Mouse (Mus musculus): ENCODE measurements around the gene Nelfa. TPM values are rescaled to one million over a fixed set of nuclear protein-coding genes. Genes with fewer than 3 reads are reported as not detected.
"Not testable (repeated sequence)": the region's sequence is repeated elsewhere in the genome, so short reads cannot be mapped to it uniquely, and the experiment has no call there.

Gene Nelfa
- polyA plus RNA-seq, 1 experiment from 2014 or later: 37.8 TPM

GRCm38 (mm10) chr5:33926170-33926569, 10.0 kb downstream of the Nelfa start:
- no peak overlapping the region for H3K27ac ChIP-seq (ENCODE audit: low read depth, low read length)
- H3K36me3 ChIP-seq (ENCODE audit: control insufficient read depth, insufficient read depth, low read length): peaks cover 17% of the 10 kb centered on the region
- no peak overlapping the region for H3K4me3 ChIP-seq (ENCODE audit: low read length)
- H3K9me3 ChIP-seq (ENCODE audit: control insufficient read depth, low read length): no peaks in the 10 kb centered on the region
- no peak overlapping the region for H3K4me2 ChIP-seq (ENCODE audit: low read length)
- ATAC-seq: no peak
- no peak overlapping the region for H3K9ac ChIP-seq (ENCODE audit: low read depth, low read length)
- H3K4me1 ChIP-seq (ENCODE audit: control insufficient read depth, insufficient read depth, low read depth, low read length): no peaks in the 10 kb centered on the region
- H3K27me3 ChIP-seq (replicated peaks; ENCODE audit: control insufficient read depth, insufficient read depth, low read length): no peaks in the 10 kb centered on the region

GRCm38 (mm10) chr5:33922566-33922965, 13.6 kb downstream of the Nelfa start:
- H3K4me3 ChIP-seq (ENCODE audit: low read length): no peak overlapping the region
- no peak overlapping the region for H3K9ac ChIP-seq (ENCODE audit: low read depth, low read length)
- ATAC-seq: no peak
- no peaks in the 10 kb centered on the region for H3K27me3 ChIP-seq (replicated peaks; ENCODE audit: control insufficient read depth, insufficient read depth, low read length)
- peaks cover 27% of the 10 kb centered on the region for H3K36me3 ChIP-seq (ENCODE audit: control insufficient read depth, insufficient read depth, low read length)
- H3K9me3 ChIP-seq (ENCODE audit: control insufficient read depth, low read length): no peaks in the 10 kb centered on the region
- H3K27ac ChIP-seq (ENCODE audit: low read depth, low read length): no peak overlapping the region
- no peaks in the 10 kb centered on the region for H3K4me1 ChIP-seq (ENCODE audit: control insufficient read depth, insufficient read depth, low read depth, low read length)
- WGBS: 49% methylated on average over 2 of the region's 2 CpGs
- no peak overlapping the region for H3K4me2 ChIP-seq (ENCODE audit: low read length)

- Histone ChIP-seq H3K9ac (ENCODE audit: low read depth, low read length) (no peak overlapping the region), H3K36me3 (ENCODE audit: control insufficient read depth, insufficient read depth, low read length) (peaks cover 27% of the 10 kb centered on the region), H3K4me1 (ENCODE audit: control insufficient read depth, insufficient read depth, low read depth, low read length) (no peaks in the 10 kb centered on the region), H3K9me3 (ENCODE audit: control insufficient read depth, low read length) (no peaks in the 10 kb centered on the region), H3K27ac (ENCODE audit: low read depth, low read length) (no peak overlapping the region), H3K27me3 (replicated peaks; ENCODE audit: control insufficient read depth, insufficient read depth, low read length) (no peaks in the 10 kb centered on the region), H3K4me3 (ENCODE audit: low read length) (no peak overlapping the region), H3K4me2 (ENCODE audit: low read length) (no peak overlapping the region)
- WGBS: 79% methylated on average over 7 of the region's 7 CpGs
- ATAC-seq: no peak
These were observed 14.6 kb downstream of the Nelfa start for GRCm38 (mm10) chr5:33921486-33922235.

- no peak overlapping the region for H3K4me2 ChIP-seq (ENCODE audit: low read length)
- no peak overlapping the region for H3K27ac ChIP-seq (ENCODE audit: low read depth, low read length)
- no peak overlapping the region for H3K9ac ChIP-seq (ENCODE audit: low read depth, low read length)
- H3K36me3 ChIP-seq (ENCODE audit: control insufficient read depth, insufficient read depth, low read length): peaks cover 27% of the 10 kb centered on the region
- no peak for ATAC-seq
- H3K9me3 ChIP-seq (ENCODE audit: control insufficient read depth, low read length): no peaks in the 10 kb centered on the region
- no peak overlapping the region for H3K4me3 ChIP-seq (ENCODE audit: low read length)
- H3K4me1 ChIP-seq (ENCODE audit: control insufficient read depth, insufficient read depth, low read depth, low read length): no peaks in the 10 kb centered on the region
- 84% methylated on average over 4 of the region's 4 CpGs for WGBS
- no peaks in the 10 kb centered on the region for H3K27me3 ChIP-seq (replicated peaks; ENCODE audit: control insufficient read depth, insufficient read depth, low read length)
These were observed 15.3 kb downstream of the Nelfa start for GRCm38 (mm10) chr5:33920924-33921323.

- Histone ChIP-seq H3K9me3 (ENCODE audit: control insufficient read depth, low read length) (no peaks in the 10 kb centered on the region), H3K4me3 (ENCODE audit: low read length) (no peak overlapping the region), H3K27me3 (replicated peaks; ENCODE audit: control insufficient read depth, insufficient read depth, low read length) (no peaks in the 10 kb centered on the region), H3K4me1 (ENCODE audit: control insufficient read depth, insufficient read depth, low read depth, low read length) (no peaks in the 10 kb centered on the region), H3K27ac (ENCODE audit: low read depth, low read length) (no peak overlapping the region), H3K36me3 (ENCODE audit: control insufficient read depth, insufficient read depth, low read length) (peaks cover 30% of the 10 kb centered on the region), H3K4me2 (ENCODE audit: low read length) (no peak overlapping the region), H3K9ac (ENCODE audit: low read depth, low read length) (no peak overlapping the region)
- WGBS: over 99% methylated on average over 2 of the region's 2 CpGs
- ATAC-seq: no peak
These were observed 16.2 kb downstream of the Nelfa start for GRCm38 (mm10) chr5:33920037-33920436.

GRCm38 (mm10) chr5:33919466-33919865, 16.7 kb downstream of the Nelfa start:
- peaks cover 30% of the 10 kb centered on the region for H3K36me3 ChIP-seq (ENCODE audit: control insufficient read depth, insufficient read depth, low read length)

GRCm38 (mm10) chr5:33916616-33917015, 19.6 kb downstream of the Nelfa start:
- H3K4me1 ChIP-seq (ENCODE audit: control insufficient read depth, insufficient read depth, low read depth, low read length); ATAC-seq; H3K27ac ChIP-seq (ENCODE audit: low read depth, low read length); H3K4me2 ChIP-seq (ENCODE audit: low read length); H3K9me3 ChIP-seq (ENCODE audit: control insufficient read depth, low read length); H3K9ac ChIP-seq (ENCODE audit: low read depth, low read length); H3K27me3 ChIP-seq (replicated peaks; ENCODE audit: control insufficient read depth, insufficient read depth, low read length); H3K4me3 ChIP-seq (ENCODE audit: low read length): not testable (repeated sequence)
- H3K36me3 ChIP-seq (ENCODE audit: control insufficient read depth, insufficient read depth, low read length): peaks cover 40% of the 10 kb centered on the region
- 99% methylated on average over 2 of the region's 2 CpGs for WGBS

More at GRCm38 (mm10) chr5:33919466-33919865, 16.7 kb downstream of the Nelfa start:
- Histone ChIP-seq H3K27me3 (replicated peaks; ENCODE audit: control insufficient read depth, insufficient read depth, low read length) (no peaks in the 10 kb centered on the region), H3K9ac (ENCODE audit: low read depth, low read length) (no peak overlapping the region), H3K4me1 (ENCODE audit: control insufficient read depth, insufficient read depth, low read depth, low read length) (no peaks in the 10 kb centered on the region), H3K4me2 (ENCODE audit: low read length) (no peak overlapping the region), H3K4me3 (ENCODE audit: low read length) (no peak overlapping the region), H3K27ac (ENCODE audit: low read depth, low read length) (no peak overlapping the region), H3K9me3 (ENCODE audit: control insufficient read depth, low read length) (no peaks in the 10 kb centered on the region)
- no peak for ATAC-seq
- WGBS: 95% methylated on average over 1 of the region's 1 CpGs

- not testable (repeated sequence) for H3K4me3 ChIP-seq (ENCODE audit: low read length); H3K9me3 ChIP-seq (ENCODE audit: control insufficient read depth, low read length); H3K4me1 ChIP-seq (ENCODE audit: control insufficient read depth, insufficient read depth, low read depth, low read length); H3K27ac ChIP-seq (ENCODE audit: low read depth, low read length); H3K4me2 ChIP-seq (ENCODE audit: low read length); ATAC-seq; H3K27me3 ChIP-seq (replicated peaks; ENCODE audit: control insufficient read depth, insufficient read depth, low read length); H3K9ac ChIP-seq (ENCODE audit: low read depth, low read length)
- peaks cover 27% of the 10 kb centered on the region for H3K36me3 ChIP-seq (ENCODE audit: control insufficient read depth, insufficient read depth, low read length)
These were observed 21.2 kb downstream of the Nelfa start for GRCm38 (mm10) chr5:33915031-33915430.

- Histone ChIP-seq H3K4me2 (ENCODE audit: low read length) (no peak overlapping the region), H3K4me3 (ENCODE audit: low read length) (no peak overlapping the region), H3K27ac (ENCODE audit: low read depth, low read length) (no peak overlapping the region), H3K9me3 (ENCODE audit: control insufficient read depth, low read length) (no peaks in the 10 kb centered on the region), H3K4me1 (ENCODE audit: control insufficient read depth, insufficient read depth, low read depth, low read length) (no peaks in the 10 kb centered on the region), H3K9ac (ENCODE audit: low read depth, low read length) (no peak overlapping the region), H3K27me3 (replicated peaks; ENCODE audit: control insufficient read depth, insufficient read depth, low read length) (no peaks in the 10 kb centered on the region), H3K36me3 (ENCODE audit: control insufficient read depth, insufficient read depth, low read length) (peaks cover 33% of the 10 kb centered on the region)
- no peak for ATAC-seq
- WGBS: 92% methylated on average over 9 of the region's 9 CpGs
These were observed 33.0 kb downstream of the Nelfa start for GRCm38 (mm10) chr5:33903176-33903575.
